Mouse (Mus musculus) E14TG2a.4 (cell line): Measurements from ENCODE around the gene Spata1.

Source experiments
- CTCF ChIP-seq: conservative IDR thresholded peaks from 2 replicates; pipeline ENCODE4 v1.5.1; 2014; ENCODE audit warnings: low read length
- NANOG ChIP-seq: IDR thresholded peaks from 2 replicates; pipeline ENCODE4 v1.6.1; 2014; ENCODE audit warnings: borderline replicate concordance, low read length, mixed read lengths
- POU5F1 ChIP-seq: IDR thresholded peaks from 2 replicates; pipeline ENCODE4 v1.6.1; 2014; ENCODE audit warnings: low read length, borderline replicate concordance

- TF ChIP-seq CTCF (no peak), NANOG (no peak), POU5F1 (no peak)
Observed at GRCm38 (mm10) chr3:146413992-146414391, 85.6 kb downstream of the Spata1 start.
